Mouse (Mus musculus): ENCODE results near the gene Gemin7.

Gene Gemin7

GRCm38 (mm10) chr7:19577877-19578414 is 551 bp upstream of the Gemin7 start:
- no peak for DNase-seq (ENCODE audit: low spot score in 2 of 2)

GRCm38 (mm10) chr7:19575559-19575958 is 1.8 kb downstream of the Gemin7 start:
- no peak for DNase-seq (ENCODE audit: low spot score in 2 of 2)

- DNase-seq (ENCODE audit: low spot score in 2 of 2): no peak
These were observed 3.6 kb downstream of the Gemin7 start for GRCm38 (mm10) chr7:19573776-19574140.

GRCm38 (mm10) chr7:19572926-19573775 is 4.2 kb downstream of the Gemin7 start:
- peak; percentile 82 to 84 for DNase-seq (ENCODE audit: low spot score in 2 of 2)

GRCm38 (mm10) chr7:19569647-19570046 is 7.7 kb downstream of the Gemin7 start:
- DNase-seq (ENCODE audit: low spot score in 2 of 2): no peak

- DNase-seq (ENCODE audit: low spot score in 2 of 2): no peak
These were observed 10.0 kb downstream of the Gemin7 start for GRCm38 (mm10) chr7:19567426-19567825.

- no peak for DNase-seq (ENCODE audit: low spot score in 2 of 2)
These were observed 11.6 kb downstream of the Gemin7 start for GRCm38 (mm10) chr7:19565803-19566202.

- DNase-seq (ENCODE audit: low spot score in 2 of 2): no peak
These were observed 12.9 kb downstream of the Gemin7 start for GRCm38 (mm10) chr7:19564455-19564854.

- no peak for DNase-seq (ENCODE audit: low spot score in 2 of 2)
These were observed 13.5 kb downstream of the Gemin7 start for GRCm38 (mm10) chr7:19563884-19564283.

GRCm38 (mm10) chr7:19562643-19563410 is 14.6 kb downstream of the Gemin7 start, which contains the start of gene Ppp1r37:
TSS of gene Ppp1r37 (minus strand) at chr7:19563076.
- DNase-seq (ENCODE audit: low spot score in 2 of 2): peak; percentile 56 to 65

- DNase-seq (ENCODE audit: low spot score in 2 of 2): peak; percentile 92 to 93
These were observed 15.4 kb downstream of the Gemin7 start for GRCm38 (mm10) chr7:19561765-19562642.

GRCm38 (mm10) chr7:19561431-19561764 is 16.0 kb downstream of the Gemin7 start:
- no peak for DNase-seq (ENCODE audit: low spot score in 2 of 2)

- DNase-seq (ENCODE audit: low spot score in 2 of 2): no peak
These were observed 16.7 kb downstream of the Gemin7 start for GRCm38 (mm10) chr7:19560491-19561260.

GRCm38 (mm10) chr7:19558965-19559364 is 18.4 kb downstream of the Gemin7 start:
- no peak for DNase-seq (ENCODE audit: low spot score in 2 of 2)

- no peak for DNase-seq (ENCODE audit: low spot score in 2 of 2)
These were observed 19.2 kb downstream of the Gemin7 start for GRCm38 (mm10) chr7:19557982-19558900.

- no peak for DNase-seq (ENCODE audit: low spot score in 2 of 2)
These were observed 20.3 kb downstream of the Gemin7 start for GRCm38 (mm10) chr7:19557086-19557485.

GRCm38 (mm10) chr7:19554168-19554567 is 23.2 kb downstream of the Gemin7 start:
- no peak for DNase-seq (ENCODE audit: low spot score in 2 of 2)

GRCm38 (mm10) chr7:19552443-19552842 is 25.0 kb downstream of the Gemin7 start:
- DNase-seq (ENCODE audit: low spot score in 2 of 2): no peak

- DNase-seq (ENCODE audit: low spot score in 2 of 2): no peak
These were observed 25.8 kb downstream of the Gemin7 start for GRCm38 (mm10) chr7:19551634-19552033.

GRCm38 (mm10) chr7:19549394-19549793 is 28.0 kb downstream of the Gemin7 start:
- no peak for DNase-seq (ENCODE audit: low spot score in 2 of 2)
